In genomic region chr7:130860721-130861142, GRCm38 (mm10) we compare ENCODE assay signal across 8 mouse cellular contexts. TPM values are rescaled to one million over a fixed set of nuclear protein-coding genes. Genes with fewer than 3 reads are reported as not detected.
DNase-seq lines count a peak whose midpoint lies in the region; ATAC-seq and TF ChIP-seq lines count a peak whose summit lies in the region.

No protein-coding gene starts in this region.

- 21% methylated on average over 11 of the region's 11 CpGs for WGBS in limb, embryonic 13.5 days

- no peak overlapping the region for H3K4me3 ChIP-seq in embryonic fibroblast, embryonic 13.5 days (ENCODE audit: insufficient read depth, low read length)
- no peak overlapping the region for H3K4me3 ChIP-seq in limb, embryonic 13.5 days

- peak; percentile 22 for DNase-seq in embryo, embryonic 9.5 days (ENCODE audit: extremely low spot score)
- DNase-seq in embryo, embryonic 10 days (ENCODE audit: low spot score) = no peak
- DNase-seq in 3134 (ENCODE audit: extremely low read depth, insufficient read length, low spot score) = peak; percentile 60
- DNase-seq in c-Kit-positive CD71-positive TER-119-positive erythroid progenitor cells, embryonic 14.5 days (ENCODE audit: low spot score) = no peak
- no peak for DNase-seq in frontal cortex, postnatal 14 days (ENCODE audit: low spot score in 2 of 2)
- DNase-seq in right cerebral cortex, adult 2 months (ENCODE audit: low spot score in 2 of 2) = no peak

- H3K9me3 ChIP-seq in limb, embryonic 13.5 days = no peaks in the 10 kb centered on the region

- H3K9ac ChIP-seq in limb, embryonic 13.5 days = no peak overlapping the region

- H3K36me3 ChIP-seq in limb, embryonic 13.5 days = no peaks in the 10 kb centered on the region

- ATAC-seq in limb, embryonic 13.5 days (ENCODE audit: low FRiP score, low read depth) = peak; percentile 4; the same call in 1 of the 2 replicates

- H3K4me1 ChIP-seq in embryonic fibroblast, embryonic 13.5 days (ENCODE audit: control insufficient read depth, insufficient read depth, low read length) = peaks cover 9% of the 10 kb centered on the region; the same call in 1 of the 2 replicates
- peaks cover 26% of the 10 kb centered on the region for H3K4me1 ChIP-seq in limb, embryonic 13.5 days

- peaks cover 26% of the 10 kb centered on the region for H3K27me3 ChIP-seq in limb, embryonic 13.5 days

- H3K4me2 ChIP-seq in limb, embryonic 13.5 days (replicated peaks) = peak overlapping the region; percentile 40

- TF ChIP-seq CTCF in embryonic fibroblast, embryonic 13.5 days (IDR thresholded peaks at IDR 0.05; ENCODE audit: borderline replicate concordance, insufficient read depth, low read length) = no peak

- TF ChIP-seq POLR2A in embryonic fibroblast, embryonic 13.5 days (IDR thresholded peaks at IDR 0.05; ENCODE audit: low read depth, low read length) = no peak

- peak overlapping the region; percentile 45; the same call in 1 of the 2 replicates for H3K27ac ChIP-seq in embryonic fibroblast, embryonic 13.5 days (ENCODE audit: insufficient read depth, low read length)
- no peak overlapping the region for H3K27ac ChIP-seq in limb, embryonic 13.5 days

RNA-seq across cellular contexts. Expression of gene Plekha1, which starts 4.8 kb away (rescaled TPM):
- polyA plus RNA-seq in embryonic fibroblast, embryonic 13.5 days (2011; ENCODE audit: insufficient read length, low read depth, missing spikeins) = 56.4 and 60.8 TPM in 2 replicates
- polyA plus RNA-seq in limb, embryonic 13.5 days (2015; fragmentation: Nextera tagmentation; extraction: Ambion mirVana) = 38.2 and 40.6 TPM in 2 replicates

Comparison
In these comparisons a context has a peak if more than half of its experiments do, and no peak if none do; other contexts are left out.
1. DNase-seq: peak in embryo, embryonic 9.5 days (single experiment) and 3134 (single experiment); none in embryo, embryonic 10 days (single experiment), c-Kit-positive CD71-positive TER-119-positive erythroid progenitor cells, embryonic 14.5 days (single experiment), frontal cortex, postnatal 14 days (0 of 2) and right cerebral cortex, adult 2 months (0 of 2).